Mouse (Mus musculus): ENCODE data around the gene Dcaf8. TPM values are rescaled to one million over a fixed set of nuclear protein-coding genes. Genes with fewer than 3 reads are reported as not detected.
"Not testable (repeated sequence)": the region's sequence is repeated elsewhere in the genome, so short reads cannot be mapped to it uniquely, and the experiment has no call there.

The Dcaf8 gene
- total RNA-seq, 2 experiments from 2014 or later, result 232 to 600 TPM

GRCm38 (mm10) chr1:172206141-172206917 is 58.4 kb downstream of the Dcaf8 start, which contains the start of gene Pea15a:
Pea15a (minus strand) TSS chr1:172206804.
- no peak for ATAC-seq (replicated peaks; ENCODE audit: low FRiP score, poor library complexity, severe bottlenecking)

- no peak for ATAC-seq (replicated peaks; ENCODE audit: low FRiP score, poor library complexity, severe bottlenecking)
Measured at GRCm38 (mm10) chr1:172207111-172207584, 59.3 kb downstream of the Dcaf8 start.

GRCm38 (mm10) chr1:172212776-172213175 is 64.9 kb downstream of the Dcaf8 start:
- no peak for ATAC-seq (replicated peaks; ENCODE audit: low FRiP score, poor library complexity, severe bottlenecking)

- no peak for ATAC-seq (replicated peaks; ENCODE audit: low FRiP score, poor library complexity, severe bottlenecking)
Measured at GRCm38 (mm10) chr1:172213771-172214170, 65.9 kb downstream of the Dcaf8 start.

- ATAC-seq (replicated peaks; ENCODE audit: low FRiP score, poor library complexity, severe bottlenecking), result no peak
Measured at GRCm38 (mm10) chr1:172214748-172215147, 66.9 kb downstream of the Dcaf8 start.

- peak; percentile 81 for ATAC-seq (replicated peaks; ENCODE audit: low FRiP score, poor library complexity, severe bottlenecking)
Measured at GRCm38 (mm10) chr1:172217148-172217547, 69.3 kb downstream of the Dcaf8 start.

GRCm38 (mm10) chr1:172218164-172218910 is 70.5 kb downstream of the Dcaf8 start:
- ATAC-seq (replicated peaks; ENCODE audit: low FRiP score, poor library complexity, severe bottlenecking), result no peak

GRCm38 (mm10) chr1:172219451-172220406 is 71.8 kb downstream of the Dcaf8 start, which contains the start of gene Casq1:
Casq1 (minus strand) TSS chr1:172219868.
- no peak for ATAC-seq (replicated peaks; ENCODE audit: low FRiP score, poor library complexity, severe bottlenecking)

- no peak for ATAC-seq (replicated peaks; ENCODE audit: low FRiP score, poor library complexity, severe bottlenecking)
Measured at GRCm38 (mm10) chr1:172220414-172220813, 72.5 kb downstream of the Dcaf8 start.

GRCm38 (mm10) chr1:172221297-172222063 is 73.6 kb downstream of the Dcaf8 start:
- no peak for ATAC-seq (replicated peaks; ENCODE audit: low FRiP score, poor library complexity, severe bottlenecking)

- ATAC-seq (replicated peaks; ENCODE audit: low FRiP score, poor library complexity, severe bottlenecking), result no peak
Measured at GRCm38 (mm10) chr1:172228209-172228608, 80.3 kb downstream of the Dcaf8 start.

- ATAC-seq (replicated peaks; ENCODE audit: low FRiP score, poor library complexity, severe bottlenecking), result no peak
Measured at GRCm38 (mm10) chr1:172229215-172229614, 81.3 kb downstream of the Dcaf8 start.

- no peak for ATAC-seq (replicated peaks; ENCODE audit: low FRiP score, poor library complexity, severe bottlenecking)
Measured at GRCm38 (mm10) chr1:172240945-172241708, 93.2 kb downstream of the Dcaf8 start.

GRCm38 (mm10) chr1:172242401-172242800 is 94.5 kb downstream of the Dcaf8 start:
- ATAC-seq (replicated peaks; ENCODE audit: low FRiP score, poor library complexity, severe bottlenecking), result no peak

- no peak for ATAC-seq (replicated peaks; ENCODE audit: low FRiP score, poor library complexity, severe bottlenecking)
Measured at GRCm38 (mm10) chr1:172243547-172244205, 95.8 kb downstream of the Dcaf8 start.

GRCm38 (mm10) chr1:172244645-172245044 is 96.8 kb downstream of the Dcaf8 start:
- ATAC-seq (replicated peaks; ENCODE audit: low FRiP score, poor library complexity, severe bottlenecking), result not testable (repeated sequence)

Data from erythroblast, adult 5-6 weeks (primary cell).